Mouse (Mus musculus) hindbrain, embryonic 10.5 days (tissue): ENCODE results near the gene Echdc3. TPM values are rescaled to one million over a fixed set of nuclear protein-coding genes. Genes with fewer than 3 reads are reported as not detected.

ENCODE experiments used
- DNase-seq: peaks from one replicate; pipeline ENCODE4 v3.0.0-alpha.2; 2017; ENCODE audit warnings: low spot score
- H3K27ac ChIP-seq: fragments of 300-500 bp; sonication (generic); 2 replicates; pipeline ENCODE4 v1.5.1; 2016; ENCODE audit warnings: mild to moderate bottlenecking, moderate library complexity
- H3K27me3 ChIP-seq: fragments of 300-500 bp; sonication (generic); 2 replicates; pipeline ENCODE4 v1.6.1; 2016; ENCODE audit warnings: mild to moderate bottlenecking; ENCODE audit not compliant: poor library complexity, insufficient read depth, severe bottlenecking
- H3K36me3 ChIP-seq: fragments of 300-500 bp; sonication (generic); 2 replicates; pipeline ENCODE4 v1.6.1; 2016; ENCODE audit warnings: mild to moderate bottlenecking, moderate library complexity
- H3K4me1 ChIP-seq: fragments of 300-500 bp; sonication (generic); replicated peaks from 2 replicates; pipeline ENCODE4 v1.6.1; 2016; ENCODE audit warnings: mild to moderate bottlenecking
- H3K4me3 ChIP-seq: fragments of 300-500 bp; sonication (generic); 2 replicates; pipeline ENCODE4 v1.5.1; 2016; ENCODE audit warnings: mild to moderate bottlenecking, moderate library complexity
- H3K9me3 ChIP-seq: fragments of 300-500 bp; sonication (generic); 2 replicates; pipeline ENCODE4 v1.6.1; 2016; ENCODE audit warnings: mild to moderate bottlenecking, moderate library complexity
- WGBS: fragments of 180-500 bp; shearing (Covaris S2); methylation state at CpG from one replicate; pipeline ENCODE4 v1.1.7; 2016; 5-methylcytosine and 5-hydroxymethylcytosine counted together
- polyA plus RNA-seq: library from polyadenylated mRNA; unstranded; fragments of >200 nt; fragmentation: Nextera tagmentation; extraction: Ambion mirVana; gene quantifications from 2 replicates; pipeline ENCODE4 v1.2.1, GENCODE M21; 2016

Gene Echdc3
- polyA plus RNA-seq, 1 experiment from 2014 or later: 2.6 TPM

DNA sequence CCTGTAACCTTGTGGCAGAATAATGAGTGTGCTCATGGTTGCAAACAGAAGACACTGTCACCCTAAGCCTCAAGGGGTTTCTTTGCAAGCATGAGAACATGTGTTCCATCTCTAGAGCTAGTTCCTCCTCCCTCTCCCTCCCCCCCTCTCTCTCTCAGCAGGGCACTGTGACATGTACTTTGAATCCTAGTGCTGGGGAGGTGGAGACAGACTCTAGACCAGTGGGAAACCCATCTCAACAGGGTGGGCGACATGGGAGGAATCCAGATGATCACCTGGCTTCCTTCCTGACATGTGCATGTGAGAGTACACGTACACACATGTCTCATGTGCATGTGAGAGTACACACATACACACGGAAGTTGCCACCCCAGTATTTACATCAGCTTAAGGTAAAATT lies 3.1 kb downstream of the Echdc3 start:
- Histone ChIP-seq H3K27ac (no peak overlapping the region), H3K27me3 (peaks cover 6% of the 10 kb centered on the region; the same call in 1 of the 2 replicates), H3K4me1 (peaks cover 27% of the 10 kb centered on the region), H3K9me3 (no peaks in the 10 kb centered on the region), H3K36me3 (no peaks in the 10 kb centered on the region), H3K4me3 (no peak overlapping the region)
- WGBS: 83% methylated on average over 3 of the region's 3 CpGs
- DNase-seq: no peak

DNA sequence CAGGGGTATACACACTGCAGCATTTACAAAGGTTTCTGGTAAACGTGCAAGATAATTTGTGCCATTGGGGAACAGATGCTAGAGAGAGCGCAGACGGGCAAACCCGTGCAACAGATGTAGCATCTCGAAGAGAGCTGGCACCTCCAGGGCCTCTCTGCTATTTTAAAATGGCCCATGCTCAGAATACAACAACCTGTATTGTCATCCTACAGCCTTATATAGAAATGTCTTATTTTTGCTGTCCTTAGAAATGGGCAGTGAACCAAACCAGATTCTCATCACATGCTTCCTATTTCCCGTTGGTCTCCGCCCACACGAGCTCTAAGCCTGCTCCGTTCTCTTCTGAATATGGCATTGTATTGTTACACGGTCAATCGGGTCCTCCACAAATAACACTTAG lies 3.7 kb downstream of the Echdc3 start:
- WGBS: 87% methylated on average over 11 of the region's 11 CpGs

DNA sequence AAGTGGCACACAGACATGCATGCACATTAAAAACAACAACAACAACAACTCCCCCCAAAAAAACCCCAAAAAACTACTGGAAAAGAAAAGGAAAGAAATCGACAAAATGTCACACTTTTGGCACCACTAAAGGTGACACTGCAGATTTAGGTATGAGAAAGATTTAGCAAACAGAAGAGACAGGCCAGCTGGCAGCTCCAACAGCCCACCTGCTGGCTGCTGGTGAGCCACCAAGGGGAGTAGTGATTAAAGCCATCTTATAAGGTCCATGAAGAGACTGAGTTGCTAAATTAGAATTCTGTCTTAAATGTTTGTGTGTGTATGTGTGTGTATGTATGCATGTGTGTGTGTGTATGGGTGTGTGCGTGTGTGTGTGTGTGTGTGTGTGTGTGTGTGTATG lies 5.1 kb downstream of the Echdc3 start:
- Histone ChIP-seq H3K4me1 (peaks cover 15% of the 10 kb centered on the region), H3K27ac (no peak overlapping the region), H3K36me3 (no peaks in the 10 kb centered on the region), H3K9me3 (no peaks in the 10 kb centered on the region), H3K4me3 (no peak overlapping the region), H3K27me3 (peaks cover 6% of the 10 kb centered on the region; the same call in 1 of the 2 replicates)
- DNase-seq: no peak
- WGBS: 82% methylated on average over 2 of the region's 2 CpGs

More for the DNA sequence above, 3.7 kb downstream of the Echdc3 start:
- no peaks in the 10 kb centered on the region for H3K9me3 ChIP-seq
- no peak for DNase-seq
- no peak overlapping the region for H3K27ac ChIP-seq
- peaks cover 27% of the 10 kb centered on the region for H3K4me1 ChIP-seq
- H3K27me3 ChIP-seq: peaks cover 6% of the 10 kb centered on the region; the same call in 1 of the 2 replicates
- H3K36me3 ChIP-seq: no peaks in the 10 kb centered on the region
- H3K4me3 ChIP-seq: no peak overlapping the region

DNA sequence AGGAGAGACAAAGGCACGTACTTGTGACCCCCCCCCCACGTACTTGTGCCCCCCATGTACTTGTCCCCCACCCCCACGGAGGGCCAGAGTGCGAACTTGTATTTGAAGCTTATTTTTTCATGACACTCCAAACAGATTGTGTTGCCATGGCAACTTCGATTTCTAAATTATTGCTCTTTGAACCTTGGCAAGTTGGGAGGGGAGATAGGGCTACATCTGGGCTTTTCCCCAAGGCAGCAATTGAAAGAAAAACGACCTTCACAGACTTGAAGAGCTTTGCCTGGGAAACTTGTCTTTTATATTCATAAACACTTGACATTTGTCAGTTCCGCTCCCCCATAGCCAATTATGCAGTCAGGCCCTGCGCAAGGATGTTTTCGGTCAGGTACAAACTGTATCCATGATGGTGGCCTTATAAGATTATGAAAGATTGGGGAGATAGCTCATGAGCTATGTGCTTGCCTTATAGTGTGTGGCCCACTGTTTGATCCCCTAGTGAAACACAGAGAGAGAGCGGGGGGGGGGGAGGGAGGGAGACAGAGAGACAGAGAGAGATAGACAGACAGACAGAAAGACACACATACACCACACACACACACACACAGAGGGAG lies 16.4 kb downstream of the Echdc3 start:
- 56% methylated on average over 10 of the region's 10 CpGs for WGBS
- no peak for DNase-seq
- H3K36me3 ChIP-seq: no peaks in the 10 kb centered on the region

DNA sequence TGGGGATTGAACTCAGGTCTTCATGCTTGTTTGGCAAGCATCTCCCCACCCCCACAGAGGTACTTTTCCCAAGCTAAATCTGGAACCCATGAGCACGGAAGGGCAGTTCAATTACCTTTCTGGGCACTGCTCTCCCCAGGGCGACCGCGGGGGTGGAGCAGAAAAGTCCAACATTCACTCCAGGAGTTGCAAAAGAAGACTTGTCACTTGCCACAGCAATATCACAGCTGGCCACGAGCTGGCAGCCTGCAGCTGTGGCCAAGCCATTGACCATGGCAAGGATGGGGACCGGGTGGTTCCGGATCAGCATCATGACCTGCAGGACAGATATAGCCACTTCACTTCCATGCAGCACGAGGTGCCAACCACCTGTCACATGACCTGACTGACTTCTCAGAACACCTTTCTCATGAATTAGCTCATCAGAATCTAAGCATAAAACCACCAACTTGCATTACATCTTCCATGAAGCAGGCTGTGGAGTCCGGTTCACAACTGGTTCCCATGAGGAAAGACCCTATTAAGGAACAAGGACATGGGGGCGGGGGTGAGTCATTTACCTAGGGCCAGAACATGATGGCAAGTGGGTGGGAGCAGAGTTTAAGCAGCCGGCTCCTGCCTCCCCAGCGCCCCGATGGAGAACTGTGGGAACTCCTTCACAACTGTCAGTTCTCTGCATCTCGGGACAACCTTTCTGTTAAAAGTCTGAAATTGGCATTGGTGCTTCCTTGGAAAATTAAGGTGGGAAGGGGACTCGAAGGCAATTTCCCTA lies 17.2 kb downstream of the Echdc3 start:
- WGBS: 78% methylated on average over 15 of the region's 15 CpGs
- Histone ChIP-seq H3K36me3 (no peaks in the 10 kb centered on the region), H3K27me3 (0 out of 2 replicates have a peak, but pooled peaks cover 4% of the 10 kb centered on the region), H3K4me3 (no peak overlapping the region), H3K9me3 (no peaks in the 10 kb centered on the region), H3K27ac (no peak overlapping the region; the same call in 1 of the 2 replicates), H3K4me1 (peaks cover 22% of the 10 kb centered on the region)
- no peak for DNase-seq

More for the DNA sequence above, 16.4 kb downstream of the Echdc3 start:
- Histone ChIP-seq H3K27ac (0 out of 2 replicates have a peak overlapping the region, but pooled peaks have one; percentile 23), H3K4me3 (no peak overlapping the region), H3K27me3 (no peaks in the 10 kb centered on the region), H3K9me3 (no peaks in the 10 kb centered on the region), H3K4me1 (peaks cover 22% of the 10 kb centered on the region)

DNA sequence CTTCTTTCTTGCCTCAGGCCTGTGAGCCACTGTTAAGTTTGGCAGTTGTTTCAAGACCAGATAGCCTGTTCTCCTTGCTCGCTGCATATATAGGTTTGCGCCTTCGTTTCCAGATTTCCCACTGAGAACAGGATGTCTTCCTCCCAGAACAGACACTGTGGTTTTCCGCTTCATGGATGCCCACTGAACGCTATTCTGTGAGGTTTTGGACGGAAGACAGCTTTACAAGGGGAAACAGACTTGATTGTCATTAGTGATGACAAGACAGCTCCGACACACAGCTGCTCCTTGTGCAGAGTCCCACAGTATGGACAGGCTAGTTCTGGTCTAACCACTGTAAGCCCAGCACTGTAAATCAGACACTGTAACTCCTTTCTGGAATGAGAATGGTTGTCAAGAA lies 18.3 kb downstream of the Echdc3 start:
- Histone ChIP-seq H3K36me3 (no peaks in the 10 kb centered on the region), H3K9me3 (no peaks in the 10 kb centered on the region), H3K27me3 (0 out of 2 replicates have a peak, but pooled peaks cover 9% of the 10 kb centered on the region), H3K4me3 (no peak overlapping the region), H3K27ac (no peak overlapping the region), H3K4me1 (peaks cover 23% of the 10 kb centered on the region)
- DNase-seq: no peak
- 85% methylated on average over 7 of the region's 7 CpGs for WGBS

DNA sequence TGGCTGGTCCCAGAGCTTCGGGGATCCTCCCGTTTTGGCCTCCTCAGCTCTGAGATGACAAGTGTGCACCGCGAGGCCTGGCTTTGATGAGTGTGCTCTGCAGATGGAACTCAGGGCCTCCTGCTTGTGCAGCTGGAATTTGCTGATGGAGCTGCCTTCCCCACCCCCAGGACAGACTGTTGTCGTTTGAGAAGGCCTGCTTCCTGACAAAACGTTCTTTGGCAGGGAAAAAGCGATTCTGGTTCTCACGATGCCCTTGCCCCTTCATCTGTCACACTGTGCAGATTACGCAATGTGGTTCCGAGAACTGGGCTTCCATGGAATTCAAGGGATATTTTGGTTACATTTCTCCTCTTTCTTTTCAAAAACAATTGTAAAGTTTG lies 19.3 kb downstream of the Echdc3 start:
- Histone ChIP-seq H3K9me3 (no peaks in the 10 kb centered on the region), H3K4me1 (peaks cover 29% of the 10 kb centered on the region), H3K27ac (no peak overlapping the region), H3K4me3 (no peak overlapping the region), H3K27me3 (0 out of 2 replicates have a peak, but pooled peaks cover 9% of the 10 kb centered on the region), H3K36me3 (no peaks in the 10 kb centered on the region)
- WGBS: 64% methylated on average over 10 of the region's 10 CpGs
- DNase-seq: no peak

DNA sequence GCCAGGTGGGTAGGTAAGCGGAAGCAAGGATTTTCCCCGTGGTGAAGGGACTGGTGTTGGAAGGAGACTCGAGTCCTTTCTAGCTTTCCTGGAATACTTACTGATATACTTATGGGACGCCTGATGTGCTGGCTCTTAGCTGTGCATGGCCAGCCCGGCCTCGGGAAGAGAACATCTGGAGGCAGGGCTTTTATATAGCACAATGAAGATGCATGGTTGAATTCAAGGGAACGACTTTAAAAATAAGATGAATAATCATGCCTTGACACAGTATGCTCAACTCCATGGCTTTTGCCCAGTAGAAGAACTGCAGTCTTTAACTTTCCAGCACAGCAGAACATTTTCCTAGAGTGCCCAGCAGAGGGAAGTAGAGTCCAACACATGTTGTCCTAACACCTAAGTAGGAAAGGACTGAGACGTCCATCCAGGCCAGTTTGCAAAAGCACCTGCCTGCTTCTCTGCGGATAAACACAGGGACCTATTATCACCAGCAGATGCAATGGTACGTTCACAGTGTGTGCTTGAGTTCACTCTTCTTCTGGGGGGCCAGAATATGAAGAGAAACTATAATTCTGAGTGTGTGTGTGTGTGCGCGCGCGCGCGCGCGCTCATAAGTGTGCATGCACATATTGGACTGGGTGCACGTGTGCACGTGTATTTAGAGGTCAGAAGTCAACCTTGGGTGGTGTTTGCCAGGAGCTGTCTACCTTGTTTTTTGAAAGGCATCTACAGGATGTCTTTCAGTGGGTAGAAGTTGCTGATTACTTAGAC lies 19.8 kb downstream of the Echdc3 start:
- H3K36me3 ChIP-seq: no peaks in the 10 kb centered on the region
- 0 out of 2 replicates have a peak, but pooled peaks cover 9% of the 10 kb centered on the region for H3K27me3 ChIP-seq
- peaks cover 29% of the 10 kb centered on the region for H3K4me1 ChIP-seq
- no peak overlapping the region for H3K4me3 ChIP-seq
- peak; percentile 62 for DNase-seq
- WGBS: 78% methylated on average over 20 of the region's 20 CpGs
- H3K27ac ChIP-seq: no peak overlapping the region
- H3K9me3 ChIP-seq: no peaks in the 10 kb centered on the region

DNA sequence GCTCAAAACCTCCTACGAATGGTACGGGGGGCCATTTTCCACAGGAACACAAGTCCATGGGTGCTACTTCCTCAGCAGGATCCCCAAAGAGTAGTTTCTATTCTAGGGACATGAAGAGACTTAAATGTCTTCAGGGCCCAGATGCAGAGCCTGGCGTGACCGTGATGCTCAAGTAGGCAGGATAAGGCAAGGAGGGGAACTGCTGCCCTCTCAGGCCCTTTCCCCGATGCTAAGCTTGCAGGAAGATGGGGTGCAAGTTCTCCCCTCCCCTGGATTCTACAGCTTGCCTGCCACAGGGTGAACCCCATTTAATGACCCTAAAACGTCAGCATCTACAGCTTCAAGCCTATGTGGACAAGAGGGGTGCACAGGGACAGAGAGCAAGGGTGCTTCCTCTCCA lies 22.8 kb downstream of the Echdc3 start:
- no peak overlapping the region for H3K27ac ChIP-seq
- WGBS: 86% methylated on average over 6 of the region's 6 CpGs
- H3K27me3 ChIP-seq: 0 out of 2 replicates have a peak, but pooled peaks cover 9% of the 10 kb centered on the region
- H3K4me1 ChIP-seq: 0 out of 2 replicates have a peak, but pooled peaks cover 19% of the 10 kb centered on the region
- no peak for DNase-seq
- H3K4me3 ChIP-seq: no peak overlapping the region
- H3K9me3 ChIP-seq: no peaks in the 10 kb centered on the region
- no peaks in the 10 kb centered on the region for H3K36me3 ChIP-seq

DNA sequence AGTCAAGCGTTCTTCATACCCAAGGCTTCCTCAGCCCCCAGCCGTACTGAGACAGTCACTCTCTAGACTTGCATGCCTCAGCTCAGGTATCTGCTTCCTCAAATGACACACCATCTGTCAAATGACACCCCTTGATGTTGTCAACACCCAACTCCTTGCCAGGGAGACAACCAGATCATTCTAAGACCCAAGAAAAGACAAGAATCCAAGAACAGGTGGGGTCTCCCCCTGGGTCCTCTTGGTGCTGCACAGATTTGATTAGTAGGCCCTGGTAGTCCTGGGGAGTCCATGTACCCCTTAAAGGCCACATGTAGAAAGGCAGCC lies 23.2 kb downstream of the Echdc3 start:
- 0 out of 2 replicates have a peak, but pooled peaks cover 9% of the 10 kb centered on the region for H3K27me3 ChIP-seq
- 86% methylated on average over 2 of the region's 2 CpGs for WGBS
- H3K4me3 ChIP-seq: no peak overlapping the region
- 0 out of 2 replicates have a peak, but pooled peaks cover 17% of the 10 kb centered on the region for H3K4me1 ChIP-seq
- H3K36me3 ChIP-seq: no peaks in the 10 kb centered on the region
- no peak overlapping the region for H3K27ac ChIP-seq
- H3K9me3 ChIP-seq: no peaks in the 10 kb centered on the region
- DNase-seq: no peak

DNA sequence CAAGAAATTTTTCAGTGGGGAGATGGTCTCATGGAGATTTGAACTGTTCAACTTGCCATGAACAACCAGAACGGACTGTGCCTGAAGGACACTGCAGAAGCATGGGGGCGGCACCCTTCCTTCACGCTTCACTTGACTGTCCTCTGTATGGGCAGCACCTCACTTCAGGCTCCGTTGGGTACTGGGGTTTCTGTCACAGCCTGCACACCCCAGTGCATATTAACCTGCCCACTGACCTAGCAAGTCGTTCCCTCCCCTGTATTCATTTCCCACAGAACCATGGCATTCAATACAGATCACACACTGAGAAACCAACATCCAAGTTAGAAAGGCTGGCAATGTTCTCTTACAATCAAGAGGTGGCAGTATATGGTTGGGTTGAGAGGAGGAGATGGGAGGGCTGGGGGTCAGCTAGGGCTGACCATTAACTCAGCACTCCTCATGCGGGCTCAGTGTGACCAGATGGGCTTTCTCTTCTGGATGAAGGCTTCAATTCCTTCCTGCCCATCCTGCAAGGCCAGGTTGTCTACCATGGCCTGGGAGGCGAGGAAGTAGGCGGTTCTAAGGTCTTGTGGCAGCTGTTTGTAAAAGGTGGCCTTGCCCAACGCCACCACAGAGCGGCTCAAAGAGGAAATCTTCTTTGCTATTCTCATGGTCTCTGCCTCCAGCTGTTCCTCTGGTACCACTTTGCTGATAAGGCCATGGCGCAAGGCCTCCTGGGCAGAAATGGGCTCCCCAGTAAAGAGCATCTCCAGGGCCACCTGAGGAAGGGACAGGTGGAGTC lies 23.8 kb downstream of the Echdc3 start:
- 0 out of 2 replicates have a peak, but pooled peaks cover 9% of the 10 kb centered on the region for H3K27me3 ChIP-seq
- no peak for DNase-seq
- no peaks in the 10 kb centered on the region for H3K36me3 ChIP-seq
- 0 out of 2 replicates have a peak, but pooled peaks cover 12% of the 10 kb centered on the region for H3K4me1 ChIP-seq
- WGBS: 71% methylated on average over 11 of the region's 11 CpGs
- no peak overlapping the region for H3K4me3 ChIP-seq
- H3K27ac ChIP-seq: no peak overlapping the region
- H3K9me3 ChIP-seq: no peaks in the 10 kb centered on the region

DNA sequence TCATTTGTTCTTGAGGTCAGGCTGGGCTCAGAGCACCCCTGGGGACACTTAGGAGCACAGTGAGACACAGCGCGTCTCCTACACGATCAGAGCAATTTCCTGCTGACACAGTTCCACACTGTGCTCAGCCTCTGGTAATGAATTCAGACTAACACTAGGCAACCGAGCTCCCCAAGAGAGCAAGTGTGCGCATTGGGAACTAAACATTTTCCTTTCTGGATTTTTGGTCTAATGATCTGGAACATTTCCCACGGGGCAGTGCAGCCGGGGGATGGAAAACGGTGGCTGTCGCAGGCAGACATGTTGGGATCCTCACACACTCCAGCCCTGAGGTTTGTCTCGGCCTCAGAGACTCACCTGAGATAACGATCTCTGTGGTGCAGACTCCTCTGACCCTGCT lies 25.4 kb downstream of the Echdc3 start:
- Histone ChIP-seq H3K4me3 (no peak overlapping the region), H3K4me1 (0 out of 2 replicates have a peak, but pooled peaks cover 12% of the 10 kb centered on the region), H3K27ac (no peak overlapping the region), H3K36me3 (no peaks in the 10 kb centered on the region), H3K27me3 (0 out of 2 replicates have a peak, but pooled peaks cover 9% of the 10 kb centered on the region), H3K9me3 (no peaks in the 10 kb centered on the region)
- WGBS: 65% methylated on average over 11 of the region's 11 CpGs
- DNase-seq: no peak
